Mouse (Mus musculus) gastrocnemius, adult 2 months (tissue): ENCODE data around the gene Herc2. TPM values are rescaled to one million over a fixed set of nuclear protein-coding genes. Genes with fewer than 3 reads are reported as not detected.

ENCODE experiments used
- DNase-seq: peaks from one replicate; pipeline ENCODE4 v3.0.0; 2022
- H3K27ac ChIP-seq: fragments of 200-600 bp; 2 replicates; pipeline ENCODE4 v1.8.1; 2022; ENCODE audit warnings: mild to moderate bottlenecking
- H3K4me3 ChIP-seq: fragments of 200-600 bp; 2 replicates; pipeline ENCODE4 v1.8.1; 2022; ENCODE audit warnings: mild to moderate bottlenecking, moderate library complexity
- CTCF ChIP-seq: fragments of 200-600 bp; IDR thresholded peaks from 2 replicates; pipeline ENCODE4 v1.8.1; 2022; ENCODE audit warnings: antibody characterized with exemption, mild to moderate bottlenecking, moderate library complexity
- intact Hi-C: fragments of 180-260 bp; cut with DNase I; formaldehyde crosslinking; loops from one replicate; pipeline ENCODE4 v1.15.1; 2025
- total RNA-seq, 2 experiments: library from RNA; stranded (reverse); gene quantifications; 2 replicates each; pipeline ENCODE4 v1.2.3; 2021

Gene Herc2
- total RNA-seq, 2 experiments from 2014 or later: 44.5 to 63.8 TPM

DNA sequence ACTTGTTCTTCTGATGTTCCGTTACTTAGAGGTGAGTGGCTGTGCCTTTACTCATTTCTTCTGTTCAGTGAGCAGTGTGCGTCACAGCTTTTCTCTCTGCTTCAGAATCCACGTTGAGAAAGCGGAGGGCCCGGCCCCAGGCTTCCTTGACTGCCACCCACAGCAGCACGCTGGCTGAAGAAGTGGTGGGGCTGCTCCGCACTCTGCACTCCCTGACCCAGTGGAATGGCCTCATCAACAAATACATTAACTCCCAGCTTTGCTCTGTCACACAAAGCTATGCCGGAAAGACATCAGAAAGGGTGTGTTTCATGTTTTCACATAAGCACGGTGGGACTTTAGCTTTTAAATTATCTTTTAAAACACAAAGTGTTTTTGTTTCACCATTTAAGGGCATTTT is 103.2 kb downstream of the Herc2 start:
- no peak overlapping the region for H3K4me3 ChIP-seq
- DNase-seq: no peak
- H3K27ac ChIP-seq: no peak overlapping the region
- TF ChIP-seq CTCF: no peak
- intact Hi-C loops: no loop called here

DNA sequence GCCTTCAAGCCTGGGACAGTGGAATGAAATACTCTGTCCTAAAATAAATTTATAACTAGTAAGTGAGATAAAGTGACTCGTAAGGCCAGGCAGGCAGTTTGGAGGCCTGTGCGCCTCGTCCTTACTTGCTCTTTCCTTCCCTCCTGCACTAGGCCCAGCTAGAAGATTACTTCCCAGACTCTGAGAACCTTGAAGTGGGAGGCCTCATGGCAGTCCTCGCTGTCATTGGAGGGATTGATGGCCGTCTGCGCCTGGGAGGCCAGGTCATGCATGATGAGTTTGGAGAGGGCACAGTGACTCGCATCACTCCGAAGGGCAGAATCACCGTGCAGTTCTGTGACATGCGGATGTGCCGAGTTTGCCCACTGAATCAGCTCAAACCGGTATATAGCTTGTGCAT is 103.6 kb downstream of the Herc2 start:
- Histone ChIP-seq H3K4me3 (no peak overlapping the region), H3K27ac (no peak overlapping the region)
- no peak for DNase-seq
- no peak for TF ChIP-seq CTCF
- intact Hi-C loops: no loop called here

DNA sequence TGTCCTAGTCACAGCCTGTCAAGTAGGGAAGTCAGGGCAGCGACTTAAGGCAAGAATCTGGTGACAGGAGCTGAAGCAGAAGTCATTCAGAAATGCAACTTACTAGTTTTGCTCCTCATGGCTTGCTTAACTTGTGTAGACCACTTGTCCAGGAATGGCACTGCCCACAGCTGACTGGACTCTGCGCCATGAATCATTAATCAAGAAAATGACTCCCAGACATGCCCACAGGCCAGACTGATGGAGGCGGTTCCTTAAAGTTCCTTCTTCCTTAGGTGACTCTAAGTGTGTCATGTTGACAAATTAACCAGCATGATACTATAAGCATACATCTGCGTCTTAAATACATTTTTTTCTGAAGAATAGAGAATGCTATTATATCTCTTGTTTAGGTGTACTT is 113.3 kb downstream of the Herc2 start:
- no peak for TF ChIP-seq CTCF
- no peak for DNase-seq
- intact Hi-C loops: no loop called here
- Histone ChIP-seq H3K27ac (no peak overlapping the region), H3K4me3 (no peak overlapping the region)

DNA sequence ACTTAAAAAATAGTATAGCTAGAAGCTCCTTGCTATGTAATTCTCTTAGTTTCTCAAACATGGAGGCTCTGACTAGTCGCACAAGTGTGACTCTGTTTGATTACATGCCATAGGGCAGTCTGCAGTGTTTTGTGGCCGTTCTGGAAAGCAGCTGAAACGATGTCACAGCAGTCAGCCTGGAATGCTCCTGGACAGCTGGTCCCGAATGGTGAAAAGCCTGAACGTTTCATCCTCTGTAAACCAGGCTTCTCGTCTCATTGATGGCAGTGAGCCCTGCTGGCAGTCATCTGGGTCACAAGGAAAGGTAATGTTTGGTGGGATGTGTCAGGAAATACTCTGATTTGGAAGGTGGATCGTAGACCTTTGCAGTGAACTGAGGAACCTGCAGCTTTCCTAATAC is 118.7 kb downstream of the Herc2 start:
- TF ChIP-seq CTCF: no peak
- no peak for DNase-seq
- H3K27ac ChIP-seq: no peak overlapping the region
- no peak overlapping the region for H3K4me3 ChIP-seq
- intact Hi-C loops: no loop called here

DNA sequence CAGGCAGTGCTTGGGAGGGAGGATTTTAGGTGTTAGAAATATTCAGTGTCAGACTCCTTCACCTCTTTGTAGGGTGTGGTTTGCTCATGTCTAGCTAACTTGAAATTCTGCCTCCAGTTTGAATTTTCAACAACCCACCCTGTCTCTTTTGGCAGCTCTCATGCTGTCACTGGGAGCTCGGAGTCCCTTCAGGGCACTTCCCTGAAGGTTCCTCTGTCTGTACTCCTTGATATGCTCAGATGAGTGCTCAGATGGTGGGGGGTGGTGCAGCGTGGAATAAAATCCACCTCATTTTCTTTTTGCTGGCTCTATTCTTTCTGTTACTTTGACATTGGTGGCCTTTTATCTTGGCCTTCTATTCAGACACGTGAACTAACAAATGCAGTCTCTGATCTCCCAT is 127.4 kb downstream of the Herc2 start:
- no peak for DNase-seq
- Histone ChIP-seq H3K27ac (no peak overlapping the region), H3K4me3 (no peak overlapping the region)
- intact Hi-C loops: no loop called here
- TF ChIP-seq CTCF: no peak

DNA sequence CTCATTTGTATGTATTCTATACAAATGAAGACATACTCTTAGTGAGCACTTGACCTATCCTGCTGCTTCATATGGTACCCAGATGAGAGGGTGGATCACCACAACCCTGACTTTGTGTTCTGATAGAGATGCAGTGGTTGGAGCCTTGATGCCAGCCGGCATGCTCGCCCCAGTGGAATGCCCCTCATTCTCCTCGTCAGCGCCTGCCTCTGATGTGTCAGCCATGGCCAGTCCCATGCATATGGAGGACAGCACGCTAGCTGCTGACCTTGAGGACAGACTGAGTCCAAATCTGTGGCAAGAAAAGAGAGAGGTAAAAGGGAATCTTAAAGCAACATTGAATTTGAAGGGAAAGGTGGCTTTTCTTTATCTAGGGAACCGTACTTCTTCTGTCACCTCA is 141.0 kb downstream of the Herc2 start:
- no peak for TF ChIP-seq CTCF
- intact Hi-C loops: no loop called here
- H3K27ac ChIP-seq: no peak overlapping the region
- no peak for DNase-seq
- H3K4me3 ChIP-seq: no peak overlapping the region

DNA sequence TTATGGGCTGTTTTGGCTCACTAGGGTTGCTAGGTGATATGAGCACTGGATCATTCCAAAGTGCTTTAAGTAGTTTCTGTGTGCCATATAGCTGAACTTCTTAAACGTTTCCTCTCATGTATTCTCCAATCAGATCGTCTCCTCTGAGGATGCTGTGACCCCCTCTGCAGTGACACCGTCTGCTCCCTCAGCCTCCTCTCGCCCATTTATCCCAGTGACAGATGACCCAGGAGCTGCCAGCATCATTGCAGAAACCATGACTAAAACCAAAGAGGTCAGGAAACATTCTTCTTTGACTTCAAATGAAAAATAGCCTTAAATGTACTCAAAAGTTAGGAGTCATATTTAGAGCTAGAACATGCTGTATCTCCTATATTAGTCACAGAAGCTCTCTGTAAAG is 141.7 kb downstream of the Herc2 start:
- Histone ChIP-seq H3K27ac (no peak overlapping the region), H3K4me3 (no peak overlapping the region)
- no peak for DNase-seq
- intact Hi-C loops: no loop called here
- no peak for TF ChIP-seq CTCF

DNA sequence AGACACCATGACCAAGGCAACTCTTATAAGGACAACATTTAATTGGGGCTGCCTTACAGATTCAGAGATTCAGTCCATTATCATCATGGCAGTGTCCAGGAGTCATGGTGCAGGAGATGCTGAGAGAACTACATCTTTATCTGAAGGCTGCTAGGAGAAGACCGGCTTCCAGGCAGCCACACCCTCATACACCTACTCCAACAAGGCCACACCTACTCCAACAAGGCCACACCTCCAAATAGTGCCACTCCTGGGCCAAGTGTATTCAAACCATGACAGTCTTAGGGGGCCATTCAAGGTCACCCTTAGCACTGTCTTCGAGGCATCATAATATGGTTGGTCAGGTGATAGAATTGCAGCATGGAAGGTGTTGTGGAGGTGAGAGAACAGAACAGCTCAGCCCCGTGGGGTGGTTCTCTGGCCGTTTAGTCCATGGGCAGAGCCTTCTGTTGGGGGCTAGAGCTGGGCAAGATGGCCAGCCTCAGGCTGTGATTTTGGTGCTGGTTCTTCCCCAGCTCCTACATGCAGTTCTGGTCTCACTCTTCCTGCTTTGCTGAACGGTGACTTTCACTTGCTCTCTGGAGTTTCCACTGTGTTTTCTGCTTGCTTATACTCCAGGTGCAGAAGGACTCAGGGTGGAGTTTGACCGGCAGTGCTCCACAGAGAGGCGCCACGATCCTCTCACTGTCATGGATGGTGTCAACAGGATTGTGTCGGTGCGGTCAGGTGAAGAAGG is 151.7 kb downstream of the Herc2 start:
- DNase-seq: no peak
- no peak overlapping the region for H3K4me3 ChIP-seq
- no peak overlapping the region for H3K27ac ChIP-seq
- TF ChIP-seq CTCF: no peak
- intact Hi-C loops: loop anchor here (10.0 kb wide), 1 partner anchor 277 kb away; no protein-coding TSS in a partner anchor

DNA sequence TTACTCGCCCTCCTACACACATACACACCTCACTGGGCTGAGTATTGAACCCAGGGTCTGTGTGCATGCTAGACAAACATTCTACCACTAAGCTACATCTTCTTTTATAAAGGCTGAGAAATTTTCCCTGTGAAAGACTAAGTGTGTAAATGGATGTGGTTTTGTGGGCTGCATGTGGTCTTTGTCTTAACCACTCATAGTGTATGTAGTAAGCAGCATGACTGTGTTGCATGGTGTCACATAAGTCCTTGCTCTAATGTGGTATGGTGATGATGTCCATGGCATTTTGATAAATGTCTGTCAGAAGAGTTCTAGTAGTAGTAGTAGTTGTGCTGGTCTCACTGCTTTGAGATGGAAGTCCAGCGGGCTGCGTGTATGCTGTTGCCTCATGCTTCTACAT is 152.8 kb downstream of the Herc2 start:
- no peak overlapping the region for H3K4me3 ChIP-seq
- H3K27ac ChIP-seq: no peak overlapping the region
- intact Hi-C loops: loop anchor here (10.0 kb wide), 1 partner anchor 278 kb away; no protein-coding TSS in a partner anchor
- DNase-seq: no peak
- TF ChIP-seq CTCF: no peak

DNA sequence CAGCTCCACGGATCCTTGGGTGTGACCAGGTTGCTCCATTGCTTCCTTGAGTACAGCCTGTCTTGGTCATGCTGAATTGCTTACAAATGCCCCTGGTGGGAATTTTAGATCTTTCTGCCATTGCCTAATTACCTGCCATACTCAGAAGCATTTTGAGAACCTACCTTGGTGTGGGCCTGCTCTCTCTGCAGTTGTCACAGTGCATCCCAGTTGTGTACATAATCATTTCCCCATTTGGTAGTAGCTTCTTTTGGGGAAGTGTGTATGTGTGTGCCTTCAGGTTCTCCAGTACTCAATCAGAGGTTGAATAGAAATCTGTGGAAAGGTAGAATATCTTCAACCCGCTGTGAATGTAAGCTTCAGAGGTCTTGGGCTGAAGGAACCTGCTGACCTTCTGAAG is 153.3 kb downstream of the Herc2 start:
- H3K4me3 ChIP-seq: no peak overlapping the region
- no peak for TF ChIP-seq CTCF
- intact Hi-C loops: loop anchor here (10.0 kb wide), 1 partner anchor 278 kb away; no protein-coding TSS in a partner anchor

DNA sequence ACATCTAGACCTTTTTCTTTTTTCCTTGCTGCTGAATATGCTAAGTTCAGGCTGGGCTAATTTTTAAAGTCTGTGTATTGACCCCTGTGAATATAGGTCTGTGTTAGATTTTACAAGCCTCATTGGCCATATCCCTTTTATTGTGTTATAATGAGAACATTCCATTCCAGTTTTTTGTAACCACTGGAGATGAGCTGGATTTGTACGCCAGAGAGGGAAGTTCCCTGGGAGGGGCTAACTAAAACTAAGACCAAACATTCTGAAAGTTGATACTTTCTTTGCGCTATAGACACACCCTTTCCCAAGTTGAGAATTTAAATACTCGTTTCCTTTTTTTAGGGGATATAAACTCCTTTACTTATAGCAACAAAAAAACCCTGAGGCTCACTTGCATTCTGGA is 154.9 kb downstream of the Herc2 start:
- H3K27ac ChIP-seq: no peak overlapping the region
- intact Hi-C loops: loop anchor here (5.0 to 10.0 kb wide), 2 partner anchors 83 to 280 kb away; no protein-coding TSS in a partner anchor
- DNase-seq: no peak
- no peak for TF ChIP-seq CTCF
- no peak overlapping the region for H3K4me3 ChIP-seq

More for the DNA sequence above, 153.3 kb downstream of the Herc2 start:
- DNase-seq: no peak
- H3K27ac ChIP-seq: no peak overlapping the region

DNA sequence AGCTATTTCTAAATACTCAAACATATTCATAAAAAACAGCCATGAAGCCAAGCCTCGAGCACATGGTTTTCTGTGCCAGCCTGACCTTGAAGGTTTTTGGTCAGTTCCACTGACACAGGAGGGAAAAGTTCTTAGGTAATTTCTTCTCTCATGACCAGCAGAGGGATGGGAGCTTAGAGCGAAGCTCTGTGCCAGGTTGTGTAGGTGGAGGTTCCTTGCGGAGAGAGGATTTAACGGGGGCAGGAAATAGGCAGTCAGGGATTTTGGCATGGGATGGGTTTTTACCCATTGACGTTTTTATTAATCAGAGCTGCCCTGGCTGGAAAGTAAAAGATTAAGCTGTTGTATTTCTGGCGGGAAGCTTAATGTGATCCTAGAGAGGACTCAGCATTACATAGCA is 170.8 kb downstream of the Herc2 start:
- H3K4me3 ChIP-seq: no peak overlapping the region
- TF ChIP-seq CTCF: no peak
- intact Hi-C loops: loop anchor here (5.0 kb wide), 1 partner anchor 414 kb away; no protein-coding TSS in a partner anchor
- no peak overlapping the region for H3K27ac ChIP-seq
- DNase-seq: no peak

DNA sequence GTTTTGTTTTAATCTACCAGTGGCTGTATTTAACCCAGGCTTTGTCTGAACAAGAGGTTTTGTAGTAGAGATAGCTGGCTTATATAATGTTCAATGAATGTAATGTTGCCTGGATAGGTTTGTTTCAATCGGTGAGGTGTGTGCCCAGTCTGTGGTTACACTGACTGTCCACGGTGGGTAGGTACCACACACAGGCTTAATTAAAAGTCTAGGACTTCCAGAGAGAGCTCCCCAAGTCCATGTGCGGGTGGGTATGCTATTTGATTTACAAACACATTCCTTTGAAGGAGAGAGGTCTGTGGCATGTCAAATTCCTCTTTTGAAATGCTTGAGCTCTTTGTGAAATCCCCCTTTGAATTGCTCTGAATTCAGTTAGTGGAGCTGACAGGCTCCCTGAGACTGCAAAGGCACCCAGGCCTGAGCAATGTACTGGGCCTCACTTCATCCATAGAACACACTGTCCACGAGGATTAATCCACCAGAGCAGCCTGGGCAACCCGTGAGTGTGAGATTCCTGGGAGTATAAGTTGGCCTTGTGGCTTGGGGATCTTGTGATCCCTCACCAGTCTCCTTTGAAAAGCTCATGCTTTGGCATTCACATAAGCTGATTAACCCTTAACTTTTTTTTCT is 185.9 kb downstream of the Herc2 start:
- intact Hi-C loops: no loop called here
- no peak for DNase-seq
- Histone ChIP-seq H3K4me3 (no peak overlapping the region), H3K27ac (no peak overlapping the region)
- no peak for TF ChIP-seq CTCF

DNA sequence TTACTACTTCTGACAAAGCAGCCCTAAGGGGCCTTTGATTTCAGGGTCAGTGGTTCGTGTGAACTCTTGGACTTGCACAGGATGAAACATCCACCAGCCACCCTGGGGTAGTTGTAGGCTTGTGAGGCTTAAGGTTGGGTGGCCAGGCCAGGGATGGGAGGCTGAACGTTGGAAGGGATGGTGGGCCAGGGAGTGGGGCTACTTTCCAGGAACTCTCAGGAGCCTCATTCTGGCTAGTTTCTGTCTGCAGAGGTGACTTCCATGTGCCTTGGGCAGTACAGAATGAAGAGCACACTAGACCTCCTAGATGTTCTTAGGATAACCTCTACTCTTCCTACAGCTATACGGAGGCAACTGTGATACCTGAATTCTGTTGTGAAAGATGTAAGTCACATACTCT is 186.6 kb downstream of the Herc2 start:
- H3K4me3 ChIP-seq: no peak overlapping the region

More for the DNA sequence above, 186.6 kb downstream of the Herc2 start:
- DNase-seq: no peak
- no peak for TF ChIP-seq CTCF
- intact Hi-C loops: no loop called here
- H3K27ac ChIP-seq: no peak overlapping the region
